Comparison of ENCODE assay signal across 8 mouse cellular contexts in the genomic region with DNA sequence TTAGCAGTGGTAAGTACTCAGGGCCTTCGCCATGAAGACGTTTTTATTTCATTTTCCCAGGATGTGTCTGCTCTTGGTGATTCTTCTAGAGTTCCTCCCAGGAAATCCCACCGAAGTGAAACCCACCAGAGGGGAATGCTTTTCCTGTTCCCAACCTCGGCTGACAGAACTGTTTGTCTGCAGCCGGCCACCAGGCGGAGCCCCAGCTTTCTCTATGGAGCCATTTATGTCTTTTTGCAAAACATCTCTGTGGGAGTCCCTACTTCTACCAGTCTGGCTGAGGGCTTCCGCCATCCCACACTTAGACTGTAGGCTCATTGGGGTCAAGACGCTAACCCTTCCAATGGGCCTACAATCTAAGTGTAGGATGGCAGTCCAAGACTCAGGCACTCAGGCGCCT. TPM values are rescaled to one million over a fixed set of nuclear protein-coding genes. Genes with fewer than 3 reads are reported as not detected.
DNase-seq lines count a peak whose midpoint lies in the region; ATAC-seq and TF ChIP-seq lines count a peak whose summit lies in the region.

No protein-coding gene starts in this region.

- peak; percentile 68 for ATAC-seq in forebrain, embryonic 15.5 days (replicated peaks)

- 11% methylated on average over 9 of the region's 9 CpGs for WGBS in forebrain, embryonic 15.5 days
- WGBS in lung, adult 2 months: 11% methylated on average over 9 of the region's 9 CpGs

- H3K4me1 ChIP-seq in forebrain, embryonic 15.5 days: peaks cover 8% of the 10 kb centered on the region; the same call in 1 of the 2 replicates
- H3K4me1 ChIP-seq in lung, adult 2 months (ENCODE audit: control insufficient read depth, insufficient read depth, low read length): peaks cover 7% of the 10 kb centered on the region; the same call in 1 of the 2 replicates

- peak overlapping the region; percentile 44 for H3K9ac ChIP-seq in forebrain, embryonic 15.5 days (replicated peaks)

- no peak for TF ChIP-seq POLR2A in lung, adult 2 months (IDR thresholded peaks at IDR 0.05; ENCODE audit: borderline replicate concordance, extremely low read depth, low read depth, low read length)

- H3K36me3 ChIP-seq in forebrain, embryonic 15.5 days: no peaks in the 10 kb centered on the region

- H3K27me3 ChIP-seq in forebrain, embryonic 15.5 days: peaks cover 4% of the 10 kb centered on the region; the same call in 1 of the 2 replicates

- peak overlapping the region; percentile 51 for H3K4me2 ChIP-seq in forebrain, embryonic 15.5 days (replicated peaks)

- peak overlapping the region; percentile 36 for H3K4me3 ChIP-seq in forebrain, embryonic 15.5 days
- no peak overlapping the region for H3K4me3 ChIP-seq in lung, adult 2 months (replicated peaks; ENCODE audit: extremely low read depth, low read depth, low read length)

- no peaks in the 10 kb centered on the region for H3K9me3 ChIP-seq in forebrain, embryonic 15.5 days

- intact Hi-C loops in heart, postnatal 36 days (cut with DNase I): loop anchor here (1.0 to 5.0 kb wide), 2 partner anchors 171 to 287 kb away; no protein-coding TSS in a partner anchor

- peak; percentile 69 for DNase-seq in ES-CJ7 (ENCODE audit: low read depth, low spot score)
- peak; percentile 61 for DNase-seq in brain, adult 2 months (ENCODE audit: low read depth, low spot score)
- DNase-seq in heart, postnatal 36 days: peak; percentile 65 to 72
- DNase-seq in layer of hippocampus, adult 18-20 months (ENCODE audit: low spot score in 2 of 2): peak; percentile 67 to 82
- peak; percentile 64 for DNase-seq in lung, adult 2 months
- DNase-seq in ovary, postnatal 36 days (ENCODE audit: low spot score): peak; percentile 66
- peak; percentile 62 for DNase-seq in urinary bladder, postnatal 14 days (ENCODE audit: low spot score)

- 0 out of 2 replicates have a peak overlapping the region, but pooled peaks have one; percentile 3 for H3K27ac ChIP-seq in forebrain, embryonic 15.5 days (replicated peaks)

- peak; percentile 74 for TF ChIP-seq CTCF in lung, adult 2 months (IDR thresholded peaks at IDR 0.05; ENCODE audit: insufficient read depth, low read length)

RNA-seq across cellular contexts. Expression of a gene that starts 31.8 kb away (rescaled TPM):
- 1.8 and 2.4 TPM in 2 replicates for polyA plus RNA-seq in forebrain, embryonic 15.5 days (2015; fragmentation: Nextera tagmentation; extraction: Ambion mirVana)
- total RNA-seq in heart, postnatal 36 days (2021): not detected
- total RNA-seq in layer of hippocampus, adult 18-20 months (2021): 1 to 10 TPM; 1.3 to 1.5 TPM
- 3.1 and 4.6 TPM in 2 replicates for polyA plus RNA-seq in lung, adult 2 months (2012; rRNA removed)

RNA-seq across cellular contexts. Expression of a gene that starts 32.1 kb away (rescaled TPM):
- 44.6 and 54.4 TPM in 2 replicates for polyA plus RNA-seq in forebrain, embryonic 15.5 days (2015; fragmentation: Nextera tagmentation; extraction: Ambion mirVana)
- total RNA-seq in heart, postnatal 36 days (2021): 10 to 100 TPM; 14.9 to 17.1 TPM
- total RNA-seq in layer of hippocampus, adult 18-20 months (2021): 100 to 1,000 TPM; 238 to 250 TPM
- 12.5 and 13.1 TPM in 2 replicates for polyA plus RNA-seq in lung, adult 2 months (2012; rRNA removed)

Comparison
In these comparisons a context has a peak if more than half of its experiments do, and no peak if none do; other contexts are left out.
1. RNA of a gene that starts 32.1 kb away (total RNA-seq): 238 to 250 TPM in layer of hippocampus, adult 18-20 months; 14.9 to 17.1 TPM in heart, postnatal 36 days; every median in the first group is over 10 times any median in the second.
2. Peak in every context shown above with its lines, with median percentiles within 50 percentile points of each other: DNase-seq.